Mouse (Mus musculus): ENCODE data around the gene Cul7. TPM values are rescaled to one million over a fixed set of nuclear protein-coding genes. Genes with fewer than 3 reads are reported as not detected.
A peak's percentile ranks its signal among the peaks of the same experiment; 100 is the strongest.

Cul7 gene
- total RNA-seq, 2 experiments from 2014 or later = 18.4 to 20.0 TPM

GRCm38 (mm10) chr17:46673850-46674529 lies 23.9 kb downstream of the Cul7 start, which contains the start of gene Rrp36:
TSS of gene Rrp36 (minus strand) at chr17:46674352.
- peak; percentile 89 to 90 for DNase-seq

- DNase-seq = no peak
Measured at GRCm38 (mm10) chr17:46674530-46675283, 24.6 kb downstream of the Cul7 start.

- DNase-seq = no peak
Measured at GRCm38 (mm10) chr17:46678416-46678815, 28.3 kb downstream of the Cul7 start, which contains the start of gene Mea1. TSS of gene Mea1 (plus strand) at chr17:46678793.

GRCm38 (mm10) chr17:46678911-46679310 lies 28.8 kb downstream of the Cul7 start:
- no peak for DNase-seq

- DNase-seq = no peak
Measured at GRCm38 (mm10) chr17:46679843-46680759, 30.0 kb downstream of the Cul7 start.

GRCm38 (mm10) chr17:46680760-46681373 lies 30.7 kb downstream of the Cul7 start, which contains the start of gene Klhdc3:
TSS of gene Klhdc3 (minus strand) at chr17:46680914.
- DNase-seq = peak; percentile 94 to 95

- DNase-seq = no peak
Measured at GRCm38 (mm10) chr17:46681466-46682118, 31.5 kb downstream of the Cul7 start.

- no peak for DNase-seq
Measured at GRCm38 (mm10) chr17:46682654-46683389, 32.7 kb downstream of the Cul7 start.

- no peak for DNase-seq
Measured at GRCm38 (mm10) chr17:46685913-46686312, 35.8 kb downstream of the Cul7 start.

- DNase-seq = no peak
Measured at GRCm38 (mm10) chr17:46690665-46691064, 40.5 kb downstream of the Cul7 start.

- no peak for DNase-seq
Measured at GRCm38 (mm10) chr17:46691390-46691789, 41.3 kb downstream of the Cul7 start.

- no peak for DNase-seq
Measured at GRCm38 (mm10) chr17:46694517-46695063, 44.5 kb downstream of the Cul7 start.

- DNase-seq = no peak
Measured at GRCm38 (mm10) chr17:46698515-46698914, 48.4 kb downstream of the Cul7 start.

- DNase-seq = no peak
Measured at GRCm38 (mm10) chr17:46699245-46699644, 49.1 kb downstream of the Cul7 start.

GRCm38 (mm10) chr17:46699912-46700311 lies 49.8 kb downstream of the Cul7 start:
- DNase-seq = no peak

GRCm38 (mm10) chr17:46701489-46701888 lies 51.4 kb downstream of the Cul7 start:
- DNase-seq = no peak

- DNase-seq = no peak
Measured at GRCm38 (mm10) chr17:46702100-46702499, 52.0 kb downstream of the Cul7 start.

GRCm38 (mm10) chr17:46702506-46702905 lies 52.4 kb downstream of the Cul7 start:
- DNase-seq = no peak

- DNase-seq = no peak
Measured at GRCm38 (mm10) chr17:46703971-46704886, 54.1 kb downstream of the Cul7 start.
